Mouse (Mus musculus): ENCODE results near the gene Fry. TPM values are rescaled to one million over a fixed set of nuclear protein-coding genes. Genes with fewer than 3 reads are reported as not detected.

Fry gene
- polyA plus RNA-seq, 1 experiment from 2014 or later = 5.3 TPM

GRCm38 (mm10) chr5:150331821-150332220 lies 213.4 kb downstream of the Fry start:
- DNase-seq (ENCODE audit: low spot score) = no peak

- DNase-seq (ENCODE audit: low spot score) = peak; percentile 19
These were observed 214.4 kb downstream of the Fry start for GRCm38 (mm10) chr5:150332810-150333209.

GRCm38 (mm10) chr5:150333328-150333731 lies 214.9 kb downstream of the Fry start:
- no peak for DNase-seq (ENCODE audit: low spot score)

GRCm38 (mm10) chr5:150336451-150336850 lies 218.0 kb downstream of the Fry start:
- no peak for DNase-seq (ENCODE audit: low spot score)

- DNase-seq (ENCODE audit: low spot score) = no peak
These were observed 219.3 kb downstream of the Fry start for GRCm38 (mm10) chr5:150337696-150338095.

GRCm38 (mm10) chr5:150340944-150341343 lies 222.5 kb downstream of the Fry start:
- DNase-seq (ENCODE audit: low spot score) = no peak

GRCm38 (mm10) chr5:150342139-150342538 lies 223.7 kb downstream of the Fry start:
- no peak for DNase-seq (ENCODE audit: low spot score)

GRCm38 (mm10) chr5:150345946-150346345 lies 227.5 kb downstream of the Fry start:
- no peak for DNase-seq (ENCODE audit: low spot score)

- DNase-seq (ENCODE audit: low spot score) = no peak
These were observed 227.9 kb downstream of the Fry start for GRCm38 (mm10) chr5:150346378-150346777.

- DNase-seq (ENCODE audit: low spot score) = no peak
These were observed 229.4 kb downstream of the Fry start for GRCm38 (mm10) chr5:150347845-150348244.

- DNase-seq (ENCODE audit: low spot score) = no peak
These were observed 229.9 kb downstream of the Fry start for GRCm38 (mm10) chr5:150348302-150348701.

GRCm38 (mm10) chr5:150351191-150351590 lies 232.7 kb downstream of the Fry start:
- DNase-seq (ENCODE audit: low spot score) = no peak

GRCm38 (mm10) chr5:150358671-150359070 lies 240.2 kb downstream of the Fry start:
- DNase-seq (ENCODE audit: low spot score) = no peak

GRCm38 (mm10) chr5:150362241-150362640 lies 243.8 kb downstream of the Fry start:
- DNase-seq (ENCODE audit: low spot score) = no peak

GRCm38 (mm10) chr5:150364621-150365020 lies 246.2 kb downstream of the Fry start:
- no peak for DNase-seq (ENCODE audit: low spot score)

- no peak for DNase-seq (ENCODE audit: low spot score)
These were observed 248.6 kb downstream of the Fry start for GRCm38 (mm10) chr5:150367027-150367426.

GRCm38 (mm10) chr5:150370291-150370690 lies 251.8 kb downstream of the Fry start:
- no peak for DNase-seq (ENCODE audit: low spot score)

- DNase-seq (ENCODE audit: low spot score) = no peak
These were observed 252.4 kb downstream of the Fry start for GRCm38 (mm10) chr5:150370895-150371294.

GRCm38 (mm10) chr5:150372956-150373355 lies 254.5 kb downstream of the Fry start:
- DNase-seq (ENCODE audit: low spot score) = peak; percentile 56

- DNase-seq (ENCODE audit: low spot score) = no peak
These were observed 256.5 kb downstream of the Fry start for GRCm38 (mm10) chr5:150374778-150375559.

GRCm38 (mm10) chr5:150378586-150378985 lies 260.1 kb downstream of the Fry start:
- no peak for DNase-seq (ENCODE audit: low spot score)

- DNase-seq (ENCODE audit: low spot score) = no peak
These were observed 262.3 kb downstream of the Fry start for GRCm38 (mm10) chr5:150380767-150381166.

GRCm38 (mm10) chr5:150382411-150382810 lies 264.0 kb downstream of the Fry start:
- DNase-seq (ENCODE audit: low spot score) = no peak

Measured in thymus, postnatal 0 days (tissue).